Mouse (Mus musculus) liver, embryonic 16.5 days (tissue): ENCODE results near the gene Engase. TPM values are rescaled to one million over a fixed set of nuclear protein-coding genes. Genes with fewer than 3 reads are reported as not detected.

Experiments used
- ATAC-seq: fragments of 200-750 bp; cut with Nextera tagmentation; 2 replicates; pipeline ENCODE4 v1.8.0; 2017; ENCODE audit warnings: low read depth, mild to moderate bottlenecking, moderate number of reproducible peaks, moderate library complexity
- H3K27ac ChIP-seq: fragments of 300-500 bp; sonication (generic); 2 replicates; pipeline ENCODE4 v1.5.1; 2014; ENCODE audit warnings: mild to moderate bottlenecking, low read length
- H3K27me3 ChIP-seq: fragments of 300-500 bp; sonication (generic); 2 replicates; pipeline ENCODE4 v1.6.1; 2014; ENCODE audit warnings: low read depth, low read length, mixed read lengths; ENCODE audit not compliant: control insufficient read depth, insufficient read depth
- H3K36me3 ChIP-seq: fragments of 300-500 bp; sonication (generic); 2 replicates; pipeline ENCODE4 v1.6.1; 2014; ENCODE audit warnings: mild to moderate bottlenecking; ENCODE audit not compliant: control insufficient read depth, insufficient read depth
- H3K4me1 ChIP-seq: fragments of 300-500 bp; sonication (generic); 2 replicates; pipeline ENCODE4 v1.6.1; 2014; ENCODE audit warnings: low read depth, low read length, mixed read lengths; ENCODE audit not compliant: control insufficient read depth
- H3K4me2 ChIP-seq: fragments of 300-500 bp; sonication (generic); 2 replicates; pipeline ENCODE4 v1.6.1; 2014; ENCODE audit warnings: low read depth, low read length, mixed read lengths
- H3K4me3 ChIP-seq: fragments of 300-500 bp; sonication (generic); 2 replicates; pipeline ENCODE4 v1.5.1; 2014; ENCODE audit warnings: low read depth, mild to moderate bottlenecking, low read length
- H3K9ac ChIP-seq: fragments of 300-500 bp; sonication (generic); 2 replicates; pipeline ENCODE4 v1.6.1; 2014; ENCODE audit warnings: low read depth, low read length
- H3K9me3 ChIP-seq: fragments of 300-500 bp; sonication (generic); replicated peaks from 2 replicates; pipeline ENCODE4 v1.6.1; 2016; ENCODE audit warnings: low read length; ENCODE audit not compliant: control insufficient read depth
- WGBS: fragments of 180-500 bp; shearing (Covaris S2); extraction: QIAGEN DNeasy Blood & Tissue Kit; methylation state at CpG from one replicate; pipeline ENCODE4 v1.1.7; 2014; ENCODE audit not compliant: insufficient replicate concordance; 5-methylcytosine and 5-hydroxymethylcytosine counted together
- polyA plus RNA-seq: library from polyadenylated mRNA; unstranded; fragments of >200 nt; fragmentation: Nextera tagmentation; extraction: Ambion mirVana; gene quantifications from 2 replicates; pipeline ENCODE4 v1.2.1, GENCODE M21; 2015

Gene Engase
- polyA plus RNA-seq, result 5.7 and 7.6 TPM in 2 replicates

DNA sequence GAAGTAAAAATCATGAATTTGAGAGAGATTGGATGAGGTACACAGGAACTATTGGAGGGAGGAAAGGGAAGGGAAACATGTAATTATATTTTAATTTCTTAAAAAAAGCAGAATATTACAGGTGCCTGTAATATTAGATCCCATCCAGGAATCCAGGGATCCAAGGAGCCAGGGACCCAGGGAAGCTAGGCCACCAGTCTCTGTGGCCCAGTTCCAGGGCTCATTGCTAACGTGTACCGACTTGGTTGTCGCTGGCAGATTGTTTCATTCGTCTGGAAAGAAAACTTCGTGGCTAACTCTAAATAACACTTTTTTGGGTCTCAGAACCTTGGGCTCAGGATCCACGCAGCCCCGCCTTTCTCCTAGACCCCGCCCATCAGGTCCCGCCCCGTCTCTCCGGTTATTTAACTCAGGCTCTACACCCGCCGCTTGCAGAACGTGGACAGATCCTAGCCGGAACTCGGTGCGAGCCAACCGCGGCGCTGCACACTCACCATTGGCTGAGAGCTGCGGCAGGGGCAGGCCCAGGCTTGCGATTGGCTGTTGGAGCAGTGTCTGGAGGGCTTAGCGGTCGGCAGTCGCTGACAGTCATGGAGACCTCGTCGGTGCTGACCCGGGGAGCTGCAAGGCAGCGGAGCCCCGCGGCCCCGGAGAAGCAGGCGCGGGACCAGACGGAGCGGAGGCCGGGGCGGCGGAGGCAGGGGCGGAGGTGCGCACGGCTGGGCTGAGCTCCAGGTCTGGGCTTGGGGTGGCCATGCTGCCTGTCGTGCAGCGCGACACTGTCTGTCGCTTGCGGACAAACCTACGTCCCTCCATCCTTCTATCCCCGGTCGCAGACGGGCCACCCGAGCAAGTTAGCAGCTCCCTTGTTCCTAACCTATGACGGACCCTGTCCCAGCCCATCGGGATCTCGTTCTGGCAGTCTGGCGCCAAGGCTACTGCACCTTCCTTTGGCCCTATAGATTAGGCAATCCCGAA is at the start of gene Engase:
Engase (plus strand) TSS at position 434 of the 978 bp plus-strand sequence.
- Histone ChIP-seq H3K4me1 (peaks cover 24% of the 10 kb centered on the region), H3K9me3 (no peaks in the 10 kb centered on the region), H3K27ac (peak within 1 kb of the TSS; percentile 48; the same call in 1 of the 2 replicates), H3K36me3 (no peaks in the 10 kb centered on the region), H3K9ac (peak within 1 kb of the TSS; percentile 80), H3K4me3 (peak within 1 kb of the TSS; percentile 79), H3K4me2 (peak within 1 kb of the TSS; percentile 96), H3K27me3 (no peaks in the 10 kb centered on the region)
- WGBS, result under 1% methylated on average over 55 of the region's 57 CpGs
- peak; percentile 99 for ATAC-seq

DNA sequence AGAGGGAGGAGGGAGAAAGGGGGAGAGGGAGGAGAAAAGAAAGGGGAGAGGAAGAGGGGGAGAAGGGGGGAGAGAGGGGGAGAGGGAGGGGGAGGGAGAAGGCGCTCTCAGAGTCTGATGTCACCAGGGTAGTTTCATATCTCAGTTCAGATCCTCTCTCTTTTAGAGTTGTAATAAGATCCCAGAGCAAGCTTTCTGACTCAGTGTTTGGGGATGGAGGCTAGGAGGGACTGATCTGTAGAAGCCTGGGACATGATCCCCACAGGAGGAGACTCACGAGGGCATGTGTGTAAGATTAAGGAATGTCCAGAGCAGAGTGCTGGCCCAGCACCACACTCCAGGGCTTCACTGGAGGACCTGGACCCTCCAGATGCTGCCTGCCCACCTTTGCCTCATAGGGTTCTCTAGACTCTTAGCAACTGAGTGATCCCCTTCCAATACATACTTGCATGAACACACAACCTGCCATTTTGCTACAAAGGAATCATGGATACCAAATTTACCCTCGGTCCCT is 49.3 kb upstream of the Engase start:
- Histone ChIP-seq H3K9ac (no peak overlapping the region), H3K4me2 (no peak overlapping the region), H3K4me1 (no peaks in the 10 kb centered on the region), H3K36me3 (no peaks in the 10 kb centered on the region), H3K9me3 (no peaks in the 10 kb centered on the region), H3K4me3 (no peak overlapping the region), H3K27ac (no peak overlapping the region), H3K27me3 (peaks cover 8% of the 10 kb centered on the region)
- 44% methylated on average over 3 of the region's 3 CpGs for WGBS
- ATAC-seq, result no peak

DNA sequence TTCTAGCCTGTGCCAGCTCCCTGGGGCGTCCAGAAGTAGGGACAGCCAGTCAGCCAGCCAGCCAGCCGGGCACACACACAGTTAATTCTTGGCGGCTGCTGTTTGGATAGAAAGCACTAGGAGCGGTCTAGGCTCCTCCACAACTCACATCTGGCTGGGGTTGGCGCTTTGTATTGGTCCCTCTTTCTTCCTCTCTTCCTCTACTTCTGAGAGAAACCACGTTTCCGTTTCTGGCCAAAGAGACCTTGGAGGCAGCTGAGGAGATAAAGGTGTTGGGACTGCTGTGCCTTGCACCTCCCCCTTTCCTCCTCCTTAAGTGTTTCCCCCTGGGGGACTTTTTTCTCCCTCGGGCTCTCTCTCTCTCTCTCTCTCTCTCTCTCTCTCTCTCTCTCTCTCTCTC is 48.6 kb upstream of the Engase start, which contains the start of gene C1qtnf1:
C1qtnf1 (plus strand) TSS at position 218 of the 400 bp plus-strand sequence.
- WGBS, result 2% methylated on average over 8 of the region's 8 CpGs
- no peaks in the 10 kb centered on the region for H3K9me3 ChIP-seq
- peak within 1 kb of the TSS; percentile 20; the same call in 1 of the 2 replicates for H3K4me3 ChIP-seq
- H3K36me3 ChIP-seq, result no peaks in the 10 kb centered on the region
- H3K4me2 ChIP-seq, result no peak within 1 kb of the TSS
- ATAC-seq, result no peak
- no peaks in the 10 kb centered on the region for H3K4me1 ChIP-seq
- H3K9ac ChIP-seq, result no peak within 1 kb of the TSS
- 0 out of 2 replicates have a peak within 1 kb of the TSS, but pooled peaks have one; percentile 17 for H3K27ac ChIP-seq
- peaks cover 8% of the 10 kb centered on the region for H3K27me3 ChIP-seq

DNA sequence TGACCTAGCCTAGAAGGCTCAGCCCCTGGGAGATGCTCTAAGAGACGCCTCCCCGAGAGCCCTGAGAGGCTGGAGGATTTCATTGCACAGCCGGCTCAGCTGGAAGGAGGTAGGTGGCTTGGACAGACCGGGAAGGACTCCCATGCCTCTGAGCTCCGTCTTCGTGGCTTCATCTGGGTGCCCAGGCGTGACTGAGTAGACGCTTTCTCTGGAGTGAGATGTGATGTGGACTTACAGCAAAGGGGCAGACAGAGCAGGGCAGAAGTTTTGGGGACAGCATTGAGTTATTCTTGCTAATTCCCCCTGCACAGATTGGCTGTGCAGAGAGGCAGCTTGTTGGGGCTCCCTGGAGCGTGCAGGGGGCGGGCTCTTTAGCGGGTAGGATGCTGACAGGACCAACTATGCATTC is 48.2 kb upstream of the Engase start:
- peaks cover 8% of the 10 kb centered on the region for H3K27me3 ChIP-seq
- H3K9ac ChIP-seq, result no peak overlapping the region
- no peak overlapping the region for H3K4me2 ChIP-seq
- no peaks in the 10 kb centered on the region for H3K9me3 ChIP-seq
- H3K4me1 ChIP-seq, result no peaks in the 10 kb centered on the region
- 0 out of 2 replicates have a peak overlapping the region, but pooled peaks have one; percentile 17 for H3K27ac ChIP-seq
- H3K4me3 ChIP-seq, result peak overlapping the region; percentile 20; the same call in 1 of the 2 replicates
- no peaks in the 10 kb centered on the region for H3K36me3 ChIP-seq
- no peak for ATAC-seq
- 13% methylated on average over 11 of the region's 11 CpGs for WGBS

DNA sequence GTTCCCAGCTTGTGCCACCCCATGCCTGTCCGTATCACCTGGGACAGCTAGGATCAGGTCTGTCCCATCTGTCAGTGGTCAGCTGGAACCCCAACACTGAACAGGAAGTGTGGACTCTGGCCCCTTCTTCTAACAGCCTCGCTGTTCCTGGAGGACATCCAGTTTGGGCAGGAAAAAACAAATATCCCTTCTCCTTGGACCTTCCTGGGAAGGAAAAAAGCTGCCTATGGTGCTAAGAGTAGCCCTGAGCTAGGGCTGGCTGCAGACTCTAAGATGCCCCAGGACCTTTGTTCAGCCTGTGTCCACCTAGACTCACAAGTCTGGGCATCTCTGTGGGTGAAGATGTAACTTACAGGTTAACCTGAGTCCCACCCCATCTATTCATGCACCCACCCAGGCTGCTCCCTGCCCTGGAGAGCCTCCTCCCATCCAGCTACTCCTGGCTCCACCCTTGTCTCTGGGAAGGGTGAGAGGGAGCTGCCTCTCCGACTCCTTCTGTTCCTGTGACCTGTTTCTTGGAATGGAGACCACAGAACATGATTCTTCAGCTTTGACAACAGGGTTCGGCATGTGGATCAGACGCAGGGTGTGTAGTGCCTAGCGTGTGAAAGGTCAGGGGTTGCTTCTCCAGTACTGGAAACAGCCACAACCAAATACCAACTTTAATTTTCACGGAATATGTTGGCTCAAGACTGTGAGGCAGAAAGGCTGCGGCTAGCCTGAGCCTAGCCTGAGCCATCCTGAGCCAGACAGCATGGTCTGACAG is 47.5 kb upstream of the Engase start:
- no peak overlapping the region for H3K4me2 ChIP-seq
- no peaks in the 10 kb centered on the region for H3K9me3 ChIP-seq
- no peaks in the 10 kb centered on the region for H3K4me1 ChIP-seq
- no peaks in the 10 kb centered on the region for H3K36me3 ChIP-seq
- no peak overlapping the region for H3K9ac ChIP-seq
- H3K27ac ChIP-seq, result 0 out of 2 replicates have a peak overlapping the region, but pooled peaks have one; percentile 17
- WGBS, result 49% methylated on average over 8 of the region's 8 CpGs
- ATAC-seq, result no peak
- peak overlapping the region; percentile 20; the same call in 1 of the 2 replicates for H3K4me3 ChIP-seq
- peaks cover 8% of the 10 kb centered on the region for H3K27me3 ChIP-seq

DNA sequence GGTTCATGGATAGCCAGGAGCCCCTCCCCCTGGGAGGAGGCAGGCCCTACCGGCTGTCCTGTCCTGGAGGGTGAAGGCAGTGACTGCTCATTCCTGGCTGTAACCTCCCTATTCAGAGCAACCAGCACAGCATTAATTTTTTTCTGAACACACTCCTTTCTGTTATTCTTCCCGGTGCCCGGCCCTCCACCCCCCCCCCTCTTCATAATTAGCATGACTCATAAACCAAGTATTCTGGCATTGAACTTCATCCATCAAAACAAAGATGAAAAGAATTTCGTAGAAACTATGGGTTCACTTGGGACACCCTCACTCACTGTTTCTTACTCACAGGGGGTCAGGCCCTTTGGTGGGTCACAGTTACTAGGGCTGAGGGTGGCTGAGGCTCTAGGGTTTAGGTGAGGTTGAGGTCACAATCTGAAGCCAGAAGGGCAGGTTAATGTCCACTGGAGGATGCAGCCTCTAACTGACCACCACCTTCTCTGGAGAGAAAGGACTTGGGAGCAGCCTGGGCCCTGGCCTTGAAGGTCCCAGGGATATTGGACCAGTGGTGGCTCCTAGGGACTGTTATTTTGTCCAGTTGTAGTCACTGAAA is 46.2 kb upstream of the Engase start:
- WGBS, result 48% methylated on average over 4 of the region's 4 CpGs
- Histone ChIP-seq H3K27me3 (peaks cover 8% of the 10 kb centered on the region), H3K4me1 (no peaks in the 10 kb centered on the region), H3K36me3 (no peaks in the 10 kb centered on the region), H3K9me3 (no peaks in the 10 kb centered on the region), H3K27ac (no peak overlapping the region), H3K9ac (no peak overlapping the region), H3K4me2 (no peak overlapping the region), H3K4me3 (no peak overlapping the region)
- no peak for ATAC-seq

DNA sequence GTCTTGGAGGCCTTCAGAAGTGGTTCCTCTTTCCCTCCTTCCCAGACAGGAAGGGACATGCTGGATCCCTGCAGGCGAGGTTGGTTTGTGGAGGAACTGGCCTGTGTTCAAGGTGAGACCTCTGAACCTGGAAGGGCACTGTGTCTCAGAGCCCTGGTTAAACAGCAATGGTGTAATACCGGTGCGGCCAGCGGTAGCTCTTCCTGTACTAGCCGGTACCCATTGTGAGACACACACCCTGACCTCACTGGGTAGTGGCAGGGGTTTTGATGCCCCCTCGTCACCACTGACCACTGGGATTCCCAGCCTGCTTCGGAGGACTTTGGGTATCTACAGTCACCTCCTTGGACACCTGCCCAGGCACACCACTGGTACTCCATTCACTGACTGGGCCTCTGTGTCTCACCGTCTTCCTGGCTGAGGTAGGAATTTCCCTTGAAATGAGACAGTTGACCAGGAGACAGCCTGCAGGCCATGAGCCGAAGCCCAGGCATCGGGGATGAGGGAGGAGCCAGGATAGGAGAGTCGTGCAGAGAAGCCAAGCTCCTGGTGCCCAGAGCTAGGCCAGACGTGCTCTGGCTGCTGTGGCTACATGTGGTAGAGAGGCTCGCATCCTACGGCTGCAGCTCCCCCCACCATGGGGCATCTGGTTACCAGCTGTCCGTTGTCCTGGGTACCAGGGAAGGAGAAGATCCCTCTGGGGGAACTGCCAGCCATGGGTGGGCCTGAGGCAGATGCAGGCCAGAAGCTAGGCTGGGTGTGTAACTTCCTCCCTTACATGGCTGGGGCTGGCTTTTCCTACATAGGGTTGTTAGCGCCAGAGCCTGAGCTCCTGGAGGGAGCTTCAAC is 45.3 kb upstream of the Engase start:
- H3K9ac ChIP-seq, result no peak overlapping the region
- no peak overlapping the region for H3K4me2 ChIP-seq
- H3K9me3 ChIP-seq, result no peaks in the 10 kb centered on the region
- H3K27me3 ChIP-seq, result peaks cover 8% of the 10 kb centered on the region
- H3K36me3 ChIP-seq, result no peaks in the 10 kb centered on the region
- H3K4me1 ChIP-seq, result no peaks in the 10 kb centered on the region
- no peak overlapping the region for H3K4me3 ChIP-seq
- WGBS, result 61% methylated on average over 16 of the region's 16 CpGs
- no peak for ATAC-seq
- no peak overlapping the region for H3K27ac ChIP-seq
